Mouse (Mus musculus) lung, postnatal 0 days (tissue): ENCODE measurements around the gene Olfr1357. TPM values are rescaled to one million over a fixed set of nuclear protein-coding genes. Genes with fewer than 3 reads are reported as not detected.
A peak's percentile ranks its signal among the peaks of the same experiment; 100 is the strongest.

Experiments
- ATAC-seq: fragments of 200-750 bp; cut with Nextera tagmentation; 2 replicates; pipeline ENCODE4 v1.8.0; 2017; ENCODE audit warnings: moderate library complexity
- DNase-seq: peaks from one replicate; pipeline ENCODE4 v3.0.0-alpha.2; 2016; ENCODE audit warnings: low spot score
- H3K27ac ChIP-seq: fragments of 300-500 bp; sonication (generic); 2 replicates; pipeline ENCODE4 v1.5.1; 2014; ENCODE audit warnings: antibody characterized with exemption, mild to moderate bottlenecking, low read length, mixed read lengths
- H3K27me3 ChIP-seq: fragments of 300-500 bp; sonication (generic); replicated peaks from 2 replicates; pipeline ENCODE4 v1.6.1; 2014; ENCODE audit warnings: low read length, mixed read lengths; ENCODE audit not compliant: insufficient read depth
- H3K36me3 ChIP-seq: fragments of 300-500 bp; sonication (generic); 2 replicates; pipeline ENCODE4 v1.6.1; 2014; ENCODE audit warnings: low read length, mixed read lengths; ENCODE audit not compliant: insufficient read depth
- H3K4me1 ChIP-seq: fragments of 300-500 bp; sonication (generic); 2 replicates; pipeline ENCODE4 v1.6.1; 2014; ENCODE audit warnings: antibody characterized with exemption, low read depth, low read length, mixed read lengths; ENCODE audit not compliant: insufficient read depth
- H3K4me2 ChIP-seq: fragments of 300-500 bp; sonication (generic); replicated peaks from 2 replicates; pipeline ENCODE4 v1.6.1; 2014; ENCODE audit warnings: low read depth, mild to moderate bottlenecking, low read length, moderate library complexity, mixed read lengths
- H3K4me3 ChIP-seq: fragments of 300-500 bp; sonication (generic); 2 replicates; pipeline ENCODE4 v1.5.1; 2014; ENCODE audit warnings: low read depth, low read length
- H3K9ac ChIP-seq: fragments of 300-500 bp; sonication (generic); replicated peaks from 2 replicates; pipeline ENCODE4 v1.6.1; 2014; ENCODE audit warnings: low read depth, mild to moderate bottlenecking
- H3K9me3 ChIP-seq: fragments of 300-500 bp; sonication (generic); 2 replicates; pipeline ENCODE4 v1.6.1; 2016; ENCODE audit warnings: low read length, mixed read lengths
- CTCF ChIP-seq: IDR thresholded peaks from 2 replicates; pipeline ENCODE4 v1.5.1; 2016; ENCODE audit warnings: antibody characterized with exemption, mild to moderate bottlenecking
- EP300 ChIP-seq: IDR thresholded peaks from 2 replicates; pipeline ENCODE4 v1.6.1; 2016; ENCODE audit warnings: antibody characterized with exemption, mild to moderate bottlenecking, control low read depth
- WGBS: fragments of 180-500 bp; shearing (Covaris S2); extraction: QIAGEN DNeasy Blood & Tissue Kit; methylation state at CpG from one replicate; pipeline ENCODE4 v1.1.7; 2014; 5-methylcytosine and 5-hydroxymethylcytosine counted together
- polyA plus RNA-seq: library from polyadenylated mRNA; unstranded; fragments of >200 nt; fragmentation: Nextera tagmentation; extraction: Ambion mirVana; gene quantifications from 2 replicates; pipeline ENCODE4 v1.2.1, GENCODE M21; 2015

Gene Olfr1357
- polyA plus RNA-seq, 1 experiment from 2014 or later: not detected

GRCm38 (mm10) chr10:78576435-78577184 lies 41.3 kb downstream of the Olfr1357 start:
- Histone ChIP-seq H3K36me3 (peaks cover 8% of the 10 kb centered on the region; the same call in 1 of the 2 replicates), H3K4me2 (no peak overlapping the region), H3K9ac (no peak overlapping the region), H3K4me1 (peaks cover 5% of the 10 kb centered on the region; the same call in 1 of the 2 replicates), H3K4me3 (no peak overlapping the region), H3K9me3 (no peaks in the 10 kb centered on the region), H3K27ac (no peak overlapping the region), H3K27me3 (no peaks in the 10 kb centered on the region)
- DNase-seq (no peak), ATAC-seq (no peak)
- no peak for TF ChIP-seq EP300
- TF ChIP-seq CTCF: no peak
- WGBS: 91% methylated on average over 16 of the region's 16 CpGs

GRCm38 (mm10) chr10:78575690-78576089 lies 42.2 kb downstream of the Olfr1357 start:
- 19% methylated on average over 2 of the region's 2 CpGs for WGBS

GRCm38 (mm10) chr10:78575105-78575632 lies 42.7 kb downstream of the Olfr1357 start:
- H3K4me3 ChIP-seq: peak overlapping the region; percentile 59
- H3K36me3 ChIP-seq: peaks cover 7% of the 10 kb centered on the region; the same call in 1 of the 2 replicates
- H3K9me3 ChIP-seq: no peaks in the 10 kb centered on the region
- no peaks in the 10 kb centered on the region for H3K27me3 ChIP-seq
- H3K4me2 ChIP-seq: peak overlapping the region; percentile 76
- peaks cover 5% of the 10 kb centered on the region; the same call in 1 of the 2 replicates for H3K4me1 ChIP-seq
- ATAC-seq (peak; percentile 11; the same call in 1 of the 2 replicates), DNase-seq (peak; percentile 18)
- peak overlapping the region; percentile 66 for H3K9ac ChIP-seq
- no peak for TF ChIP-seq EP300
- no peak for TF ChIP-seq CTCF
- WGBS: 10% methylated on average over 13 of the region's 13 CpGs
- H3K27ac ChIP-seq: peak overlapping the region; percentile 97

More at GRCm38 (mm10) chr10:78575690-78576089, 42.2 kb downstream of the Olfr1357 start:
- H3K27me3 ChIP-seq: no peaks in the 10 kb centered on the region
- TF ChIP-seq CTCF (no peak), EP300 (no peak)
- ATAC-seq: no peak
- H3K4me1 ChIP-seq: peaks cover 5% of the 10 kb centered on the region; the same call in 1 of the 2 replicates
- no peaks in the 10 kb centered on the region for H3K9me3 ChIP-seq
- H3K9ac ChIP-seq: no peak overlapping the region
- peak overlapping the region; percentile 76 for H3K4me2 ChIP-seq
- peak overlapping the region; percentile 59; the same call in 1 of the 2 replicates for H3K4me3 ChIP-seq
- DNase-seq: peak; percentile 39
- H3K36me3 ChIP-seq: peaks cover 8% of the 10 kb centered on the region; the same call in 1 of the 2 replicates
- peak overlapping the region; percentile 97; the same call in 1 of the 2 replicates for H3K27ac ChIP-seq

DNA sequence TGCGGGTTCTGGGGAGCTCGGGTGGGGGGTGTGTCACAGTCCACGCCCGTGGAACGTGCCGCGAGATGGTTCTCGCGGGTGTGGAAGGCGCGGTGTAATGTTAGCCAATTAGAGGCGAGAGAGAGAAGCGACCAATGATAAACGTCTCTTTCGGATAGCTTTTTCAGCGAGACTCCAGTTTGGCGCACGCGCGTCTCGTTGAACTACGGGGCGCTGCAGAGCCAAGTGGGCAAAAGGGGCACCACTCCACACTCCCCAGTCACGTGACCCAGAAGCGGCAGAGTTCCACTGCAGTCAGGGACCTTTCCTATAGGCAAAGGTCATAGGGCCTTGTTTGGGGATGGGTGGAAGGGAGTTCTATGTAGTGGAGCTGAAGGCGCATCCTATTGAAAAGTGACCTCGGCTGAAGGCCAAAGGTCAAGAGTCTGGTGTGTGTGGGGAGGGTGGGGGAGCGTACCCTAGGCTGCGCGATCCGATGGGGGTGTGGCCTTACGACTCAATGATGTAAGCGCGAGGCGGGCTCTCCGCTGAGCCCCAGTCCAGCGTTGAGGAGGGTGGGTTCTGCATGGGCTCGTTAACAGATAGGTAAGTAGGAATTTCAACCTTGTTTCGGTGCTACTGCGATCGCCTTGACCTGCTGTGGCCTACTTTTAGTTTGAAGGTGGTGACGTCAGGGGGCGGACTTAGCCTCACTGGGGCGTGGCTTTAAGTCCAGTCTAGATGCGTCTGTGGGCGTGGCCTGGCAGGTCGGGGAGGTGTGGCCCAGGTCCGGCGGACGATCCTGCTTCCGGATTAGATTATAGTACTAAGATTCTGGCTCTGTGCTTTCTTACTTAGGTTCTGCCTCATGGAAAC lies 43.4 kb downstream of the Olfr1357 start, which contains the start of gene Ilvbl:
Ilvbl (plus strand) TSS at position 97 of the 855 bp plus-strand sequence.
- H3K9ac ChIP-seq: peak within 1 kb of the TSS; percentile 66
- peak; percentile 99 for DNase-seq
- no peaks in the 10 kb centered on the region for H3K27me3 ChIP-seq
- peak within 1 kb of the TSS; percentile 97 for H3K27ac ChIP-seq
- H3K9me3 ChIP-seq: no peaks in the 10 kb centered on the region
- H3K4me2 ChIP-seq: peak within 1 kb of the TSS; percentile 76
- peak; percentile 91 for ATAC-seq
- TF ChIP-seq EP300 (peak; percentile 39; the same call in 1 of the 2 replicates), CTCF (peak; percentile 61)
- WGBS: under 1% methylated on average over 51 of the region's 51 CpGs
- peaks cover 5% of the 10 kb centered on the region; the same call in 1 of the 2 replicates for H3K4me1 ChIP-seq
- H3K4me3 ChIP-seq: peak within 1 kb of the TSS; percentile 59
- H3K36me3 ChIP-seq: peaks cover 5% of the 10 kb centered on the region; the same call in 1 of the 2 replicates

DNA sequence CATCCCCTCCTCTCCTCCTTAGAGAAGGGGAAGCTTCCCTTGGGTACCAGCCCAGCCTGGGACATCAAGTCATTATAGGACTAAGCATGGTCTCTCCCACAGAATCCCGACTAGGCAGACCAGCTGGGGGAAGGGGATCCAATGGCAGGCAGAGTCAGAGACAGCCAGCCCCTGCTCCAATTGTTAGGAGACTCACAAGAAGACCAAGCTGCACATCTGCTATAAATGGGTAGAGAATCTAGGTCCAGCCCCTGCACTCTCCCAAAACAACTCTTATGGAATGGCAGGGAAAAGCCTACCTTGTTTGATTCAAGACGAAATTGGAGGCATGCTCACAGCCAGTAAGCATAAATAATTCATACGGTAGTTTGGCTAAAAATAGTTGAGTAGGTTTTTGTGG lies 44.6 kb downstream of the Olfr1357 start:
- Histone ChIP-seq H3K9ac (no peak overlapping the region), H3K4me2 (no peak overlapping the region), H3K4me3 (no peak overlapping the region), H3K9me3 (no peaks in the 10 kb centered on the region), H3K4me1 (peaks cover 5% of the 10 kb centered on the region; the same call in 1 of the 2 replicates), H3K27me3 (no peaks in the 10 kb centered on the region), H3K27ac (no peak overlapping the region), H3K36me3 (peaks cover 5% of the 10 kb centered on the region; the same call in 1 of the 2 replicates)
- 79% methylated on average over 3 of the region's 3 CpGs for WGBS
- DNase-seq (no peak), ATAC-seq (no peak)
- TF ChIP-seq EP300 (no peak), CTCF (no peak)
